Mouse (Mus musculus): ENCODE data around the gene Xk. TPM values are rescaled to one million over a fixed set of nuclear protein-coding genes. Genes with fewer than 3 reads are reported as not detected.
A peak's percentile ranks its signal among the peaks of the same experiment; 100 is the strongest.

The Xk gene
- polyA plus RNA-seq (2012; rRNA removed): 3.7 and 10.1 TPM in 2 replicates

DNA sequence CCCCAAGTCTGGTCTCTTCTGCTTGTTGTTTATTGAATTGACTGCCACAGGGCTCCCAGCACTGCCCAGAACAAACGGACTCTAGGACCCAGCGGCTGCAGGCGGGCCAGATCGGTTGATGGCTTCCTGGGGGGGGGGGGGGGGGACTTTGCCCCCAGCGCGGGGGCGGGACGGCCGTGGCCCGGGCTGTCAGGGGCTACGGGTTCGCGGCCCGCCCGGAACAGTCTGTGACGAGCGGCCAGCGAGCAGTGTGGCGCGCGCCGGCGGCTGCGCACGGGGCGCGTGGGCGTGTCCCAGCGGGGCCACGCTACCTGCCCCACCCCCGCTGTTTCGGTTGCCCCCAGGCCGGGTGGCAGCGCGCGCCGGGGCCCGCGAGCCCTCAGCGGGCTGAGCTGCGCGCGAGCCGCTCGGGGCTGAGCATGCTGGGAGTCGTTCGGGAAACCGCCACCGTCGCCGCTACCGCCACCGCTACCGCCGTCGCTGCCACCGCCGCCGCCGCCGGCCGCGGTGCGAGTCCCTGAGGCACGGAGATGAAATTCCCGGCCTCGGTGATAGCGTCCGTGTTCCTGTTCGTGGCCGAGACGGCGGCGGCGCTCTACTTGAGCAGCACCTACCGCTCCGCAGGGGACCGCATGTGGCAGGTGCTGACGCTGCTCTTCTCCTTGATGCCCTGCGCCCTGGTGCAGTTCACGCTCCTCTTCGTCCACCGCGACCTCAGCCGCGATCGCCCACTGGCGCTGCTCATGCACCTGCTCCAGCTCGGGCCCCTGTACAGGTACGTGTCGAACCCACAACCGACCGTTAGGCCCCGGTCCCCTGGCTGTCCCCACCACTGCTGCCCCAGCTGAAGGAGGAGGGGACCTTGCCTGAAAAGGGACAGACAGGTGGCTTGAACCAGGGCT, at the start of gene Xk:
Gene Xk (plus strand): TSS at position 297 of the 902 bp plus-strand sequence.
- no peaks in the 10 kb centered on the region for H3K27me3 ChIP-seq (ENCODE audit: control insufficient read depth, insufficient read depth, low read length)
- H3K27ac ChIP-seq (ENCODE audit: insufficient read depth, low read depth, low read length): peak within 1 kb of the TSS; percentile 81
- 0 out of 2 replicates have a peak, but pooled peaks cover 5% of the 10 kb centered on the region for H3K4me1 ChIP-seq (ENCODE audit: control insufficient read depth, insufficient read depth, insufficient read length, low read length)
- 10% methylated on average over 71 of the region's 94 CpGs for WGBS
- H3K4me3 ChIP-seq (ENCODE audit: low read depth, low read length): peak within 1 kb of the TSS; percentile 91
- H3K36me3 ChIP-seq (ENCODE audit: control insufficient read depth, insufficient read depth, low read length): no peaks in the 10 kb centered on the region
- TF ChIP-seq CTCF (IDR thresholded peaks at IDR 0.05; ENCODE audit: extremely low read depth, insufficient read length, insufficient replicate concordance, low read depth, low read length): no peak
- no peak for TF ChIP-seq POLR2A (IDR thresholded peaks at IDR 0.05; ENCODE audit: low read depth, low read length)

DNA sequence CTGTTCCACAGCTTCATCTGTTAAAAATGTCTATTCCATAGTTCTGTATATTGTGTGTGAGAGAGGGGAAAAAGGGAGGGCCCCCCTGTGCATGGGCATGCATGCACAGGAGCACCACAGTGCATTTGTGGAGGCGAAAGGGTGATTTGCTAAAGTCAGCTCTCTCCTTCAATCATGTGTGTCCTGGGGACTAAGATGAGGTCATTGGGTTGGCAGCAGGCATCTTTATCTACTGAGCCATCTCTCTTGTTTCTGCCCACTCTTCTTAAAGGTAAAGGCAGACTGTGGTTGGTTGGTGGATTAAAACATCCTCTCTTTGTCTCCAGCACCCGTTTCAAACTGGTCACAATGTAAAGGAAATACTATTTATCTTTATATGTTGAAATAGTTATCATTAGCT, 45.5 kb upstream of the Xk start:
- Histone ChIP-seq H3K36me3 (ENCODE audit: control insufficient read depth, insufficient read depth, low read length) (no peaks in the 10 kb centered on the region), H3K4me3 (ENCODE audit: low read depth, low read length) (no peak overlapping the region), H3K27ac (ENCODE audit: insufficient read depth, low read depth, low read length) (no peak overlapping the region), H3K27me3 (ENCODE audit: control insufficient read depth, insufficient read depth, low read length) (no peaks in the 10 kb centered on the region), H3K4me1 (ENCODE audit: control insufficient read depth, insufficient read depth, insufficient read length, low read length) (no peaks in the 10 kb centered on the region)
- TF ChIP-seq CTCF (IDR thresholded peaks at IDR 0.05; ENCODE audit: extremely low read depth, insufficient read length, insufficient replicate concordance, low read depth, low read length): no peak
- no peak for TF ChIP-seq POLR2A (IDR thresholded peaks at IDR 0.05; ENCODE audit: low read depth, low read length)
- WGBS: 74% methylated on average over 2 of the region's 2 CpGs

GRCm38 (mm10) chrX:9240737-9241591, 31.6 kb upstream of the Xk start:
- Histone ChIP-seq H3K27me3 (ENCODE audit: control insufficient read depth, insufficient read depth, low read length) (no peaks in the 10 kb centered on the region), H3K36me3 (ENCODE audit: control insufficient read depth, insufficient read depth, low read length) (no peaks in the 10 kb centered on the region), H3K4me3 (ENCODE audit: low read depth, low read length) (no peak overlapping the region), H3K4me1 (ENCODE audit: control insufficient read depth, insufficient read depth, insufficient read length, low read length) (peaks cover 1% of the 10 kb centered on the region; the same call in 1 of the 2 replicates), H3K27ac (ENCODE audit: insufficient read depth, low read depth, low read length) (no peak overlapping the region)
- TF ChIP-seq POLR2A (IDR thresholded peaks at IDR 0.05; ENCODE audit: low read depth, low read length) (no peak), CTCF (IDR thresholded peaks at IDR 0.05; ENCODE audit: extremely low read depth, insufficient read length, insufficient replicate concordance, low read depth, low read length) (no peak)
- WGBS: 49% methylated on average over 5 of the region's 5 CpGs

DNA sequence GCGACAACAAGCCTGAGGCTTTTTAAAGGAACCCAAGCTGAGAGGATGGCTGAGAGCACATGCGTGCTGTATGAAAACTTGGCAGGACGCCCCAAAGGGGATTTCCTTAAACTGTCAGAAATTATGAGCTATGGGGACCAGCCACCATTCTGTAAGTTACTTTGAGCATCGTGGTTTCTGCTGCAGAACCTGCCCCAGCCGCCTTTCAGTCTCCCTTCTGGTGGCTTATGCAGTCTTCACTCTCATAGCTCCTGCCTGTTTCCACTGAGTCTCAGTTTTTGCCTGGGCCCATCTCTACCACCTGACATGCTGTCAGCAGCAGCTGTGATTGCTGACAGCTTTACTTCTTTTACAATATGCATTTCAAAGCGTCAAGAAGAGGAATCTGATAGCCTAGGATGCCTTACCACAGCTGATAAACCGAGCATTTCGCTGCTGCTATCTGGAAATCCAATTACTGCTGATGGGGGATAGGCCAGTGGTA, 29.1 kb upstream of the Xk start:
- Histone ChIP-seq H3K27ac (ENCODE audit: insufficient read depth, low read depth, low read length) (no peak overlapping the region), H3K27me3 (ENCODE audit: control insufficient read depth, insufficient read depth, low read length) (no peaks in the 10 kb centered on the region), H3K36me3 (ENCODE audit: control insufficient read depth, insufficient read depth, low read length) (no peaks in the 10 kb centered on the region), H3K4me1 (ENCODE audit: control insufficient read depth, insufficient read depth, insufficient read length, low read length) (peaks cover 1% of the 10 kb centered on the region; the same call in 1 of the 2 replicates), H3K4me3 (ENCODE audit: low read depth, low read length) (no peak overlapping the region)
- TF ChIP-seq CTCF (IDR thresholded peaks at IDR 0.05; ENCODE audit: extremely low read depth, insufficient read length, insufficient replicate concordance, low read depth, low read length) (no peak), POLR2A (IDR thresholded peaks at IDR 0.05; ENCODE audit: low read depth, low read length) (no peak)
- 47% methylated on average over 8 of the region's 8 CpGs for WGBS

DNA sequence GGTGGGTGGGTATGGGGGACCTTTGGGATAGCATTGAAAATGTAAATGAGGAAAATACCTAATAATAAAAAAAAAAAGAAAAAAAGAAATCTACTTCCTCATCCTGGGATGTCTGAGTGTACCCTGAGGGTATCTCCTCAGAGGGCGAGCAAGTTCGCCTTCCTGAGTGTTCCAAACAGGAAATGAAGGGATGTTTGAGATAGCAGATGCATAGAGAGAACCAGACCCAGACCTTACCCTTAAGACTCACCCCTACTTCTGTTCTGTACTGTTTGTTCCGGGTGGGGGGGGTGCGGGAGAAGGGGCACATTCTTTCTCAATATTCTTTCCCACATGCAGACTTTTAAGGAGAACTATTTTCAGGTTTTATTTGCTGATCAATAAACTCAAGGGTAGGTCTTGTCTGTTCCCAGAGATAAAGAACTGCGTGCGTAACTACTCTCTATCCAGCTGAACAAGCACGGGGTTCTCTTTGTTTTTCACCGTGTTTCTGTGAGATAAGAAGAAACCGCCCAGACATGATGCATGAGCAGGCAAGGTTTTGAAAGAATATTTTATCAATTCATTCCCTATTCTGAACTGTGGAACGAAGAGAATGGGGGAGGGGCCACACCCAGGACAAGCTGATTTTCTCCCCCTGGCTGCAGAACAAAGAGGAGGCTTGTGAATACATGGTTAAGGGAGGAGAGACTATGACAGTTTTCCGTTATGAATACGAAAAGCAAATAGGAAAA, 27.8 kb upstream of the Xk start:
- peaks cover 1% of the 10 kb centered on the region; the same call in 1 of the 2 replicates for H3K4me1 ChIP-seq (ENCODE audit: control insufficient read depth, insufficient read depth, insufficient read length, low read length)
- H3K27ac ChIP-seq (ENCODE audit: insufficient read depth, low read depth, low read length): no peak overlapping the region
- 31% methylated on average over 12 of the region's 12 CpGs for WGBS
- H3K36me3 ChIP-seq (ENCODE audit: control insufficient read depth, insufficient read depth, low read length): no peaks in the 10 kb centered on the region
- H3K27me3 ChIP-seq (ENCODE audit: control insufficient read depth, insufficient read depth, low read length): no peaks in the 10 kb centered on the region
- no peak for TF ChIP-seq CTCF (IDR thresholded peaks at IDR 0.05; ENCODE audit: extremely low read depth, insufficient read length, insufficient replicate concordance, low read depth, low read length)
- TF ChIP-seq POLR2A (IDR thresholded peaks at IDR 0.05; ENCODE audit: low read depth, low read length): no peak
- H3K4me3 ChIP-seq (ENCODE audit: low read depth, low read length): no peak overlapping the region

GRCm38 (mm10) chrX:9248911-9249310, 23.6 kb upstream of the Xk start:
- Histone ChIP-seq H3K4me1 (ENCODE audit: control insufficient read depth, insufficient read depth, insufficient read length, low read length) (no peaks in the 10 kb centered on the region), H3K4me3 (ENCODE audit: low read depth, low read length) (no peak overlapping the region), H3K27me3 (ENCODE audit: control insufficient read depth, insufficient read depth, low read length) (no peaks in the 10 kb centered on the region), H3K27ac (ENCODE audit: insufficient read depth, low read depth, low read length) (no peak overlapping the region), H3K36me3 (ENCODE audit: control insufficient read depth, insufficient read depth, low read length) (no peaks in the 10 kb centered on the region)
- TF ChIP-seq POLR2A (IDR thresholded peaks at IDR 0.05; ENCODE audit: low read depth, low read length) (no peak), CTCF (IDR thresholded peaks at IDR 0.05; ENCODE audit: extremely low read depth, insufficient read length, insufficient replicate concordance, low read depth, low read length) (no peak)
- WGBS: 35% methylated on average over 5 of the region's 5 CpGs
